Mouse (Mus musculus) splenic B cell, adult 2 months (primary cell): Measurements from ENCODE around the gene Coro6.
A peak's percentile ranks its signal among the peaks of the same experiment; 100 is the strongest.

Experiments
- DNase-seq: peaks from one replicate; pipeline ENCODE4 v3.0.0-alpha.2; 2011; ENCODE audit warnings: low read depth, low spot score
- H3K27me3 ChIP-seq: 2 replicates; pipeline ENCODE4 v1.6.1; 2012; ENCODE audit warnings: mild to moderate bottlenecking, low read length, moderate library complexity, mixed read lengths; ENCODE audit not compliant: control insufficient read depth, poor library complexity, insufficient read depth, severe bottlenecking
- H3K36me3 ChIP-seq: 2 replicates; pipeline ENCODE4 v1.6.1; 2012; ENCODE audit warnings: mild to moderate bottlenecking, low read length, moderate library complexity, mixed read lengths; ENCODE audit not compliant: control insufficient read depth, poor library complexity, insufficient read depth, severe bottlenecking

The Coro6 gene

GRCm38 (mm10) chr11:77506273-77506672 lies 44.1 kb downstream of the Coro6 start:
- H3K36me3 ChIP-seq, result peaks cover 2% of the 10 kb centered on the region
- H3K27me3 ChIP-seq, result no peaks in the 10 kb centered on the region
- DNase-seq, result no peak

GRCm38 (mm10) chr11:77506941-77507340 lies 44.7 kb downstream of the Coro6 start:
- DNase-seq, result no peak
- Histone ChIP-seq H3K36me3 (peaks cover 2% of the 10 kb centered on the region), H3K27me3 (no peaks in the 10 kb centered on the region)

GRCm38 (mm10) chr11:77507426-77507825 lies 45.2 kb downstream of the Coro6 start:
- DNase-seq, result no peak
- peaks cover 2% of the 10 kb centered on the region for H3K36me3 ChIP-seq
- H3K27me3 ChIP-seq, result no peaks in the 10 kb centered on the region

- peak; percentile 89 for DNase-seq
- Histone ChIP-seq H3K36me3 (peaks cover 2% of the 10 kb centered on the region), H3K27me3 (no peaks in the 10 kb centered on the region)
Observed at GRCm38 (mm10) chr11:77508068-77509021, 46.1 kb downstream of the Coro6 start.

- H3K27me3 ChIP-seq, result no peaks in the 10 kb centered on the region
- no peaks in the 10 kb centered on the region; the same call in none of the 2 replicates for H3K36me3 ChIP-seq
- DNase-seq, result no peak
Observed at GRCm38 (mm10) chr11:77511336-77511735, 49.1 kb downstream of the Coro6 start.

- H3K27me3 ChIP-seq, result no peaks in the 10 kb centered on the region
- peak; percentile 91 for DNase-seq
Observed at GRCm38 (mm10) chr11:77512891-77513810, 50.9 kb downstream of the Coro6 start.

GRCm38 (mm10) chr11:77513811-77514170 lies 51.6 kb downstream of the Coro6 start:
- DNase-seq, result no peak
- no peaks in the 10 kb centered on the region for H3K36me3 ChIP-seq
- no peaks in the 10 kb centered on the region for H3K27me3 ChIP-seq

More at GRCm38 (mm10) chr11:77512891-77513810, 50.9 kb downstream of the Coro6 start:
- H3K36me3 ChIP-seq, result no peaks in the 10 kb centered on the region

- no peaks in the 10 kb centered on the region for H3K36me3 ChIP-seq
- H3K27me3 ChIP-seq, result no peaks in the 10 kb centered on the region
- peak; percentile 31 for DNase-seq
Observed at GRCm38 (mm10) chr11:77514281-77514831, 52.1 kb downstream of the Coro6 start.

- Histone ChIP-seq H3K27me3 (no peaks in the 10 kb centered on the region), H3K36me3 (no peaks in the 10 kb centered on the region)
- peak; percentile 67 for DNase-seq
Observed at GRCm38 (mm10) chr11:77514832-77515636, 52.8 kb downstream of the Coro6 start, which contains the start of gene Abhd15. Gene Abhd15, plus strand, starts transcription at chr11:77515121.

GRCm38 (mm10) chr11:77515637-77516552 lies 53.7 kb downstream of the Coro6 start, which contains the start of gene Trp53i13:
Gene Trp53i13, minus strand, starts transcription at chr11:77515980.
- Histone ChIP-seq H3K36me3 (no peaks in the 10 kb centered on the region), H3K27me3 (no peaks in the 10 kb centered on the region)
- DNase-seq, result peak; percentile 42

- DNase-seq, result no peak
- no peaks in the 10 kb centered on the region for H3K36me3 ChIP-seq
- H3K27me3 ChIP-seq, result no peaks in the 10 kb centered on the region
Observed at GRCm38 (mm10) chr11:77516553-77517425, 54.6 kb downstream of the Coro6 start.

GRCm38 (mm10) chr11:77518051-77518798 lies 56.0 kb downstream of the Coro6 start:
- Histone ChIP-seq H3K36me3 (no peaks in the 10 kb centered on the region), H3K27me3 (no peaks in the 10 kb centered on the region)
- no peak for DNase-seq
